Mouse (Mus musculus): ENCODE data around the gene Memo1. TPM values are rescaled to one million over a fixed set of nuclear protein-coding genes. Genes with fewer than 3 reads are reported as not detected.
"Not testable (repeated sequence)": the region's sequence is repeated elsewhere in the genome, so short reads cannot be mapped to it uniquely, and the experiment has no call there.

Memo1 gene
- total and polyA plus RNA-seq, 3 experiments: 47.7 to 133 (median 76.4) TPM

GRCm38 (mm10) chr17:74184739-74185138 is 110.6 kb downstream of the Memo1 start:
- no peaks in the 10 kb centered on the region for H3K79me2 ChIP-seq (replicated peaks; ENCODE audit: control insufficient read depth, extremely low read depth, insufficient read depth, poor library complexity, severe bottlenecking)
- peaks cover 0 to 20% of the 10 kb centered on the region in 2 experiments; a peak in 2 of 4 replicates for H3K4me1 ChIP-seq (ENCODE audit: control insufficient read depth in 1 of 2, insufficient read depth in 2 of 2)
- peaks cover 0 to 7% of the 10 kb centered on the region in 2 experiments for H3K36me3 ChIP-seq (replicated peaks in 1 of 2; ENCODE audit: control insufficient read depth in 1 of 2, insufficient read depth in 1 of 2, low read length in 1 of 2)
- no peak overlapping the region for H3K4me3 ChIP-seq (replicated peaks in 1 of 3; ENCODE audit: low read depth in 2 of 3, low read length in 2 of 3, poor library complexity in 1 of 3)
- H3K9me3 ChIP-seq (replicated peaks; ENCODE audit: low read length): no peaks in the 10 kb centered on the region
- H3K27ac ChIP-seq (ENCODE audit: insufficient read depth, low read depth): no peak overlapping the region
- no peak for DNase-seq (ENCODE audit: extremely low read depth)
- H3K27me3 ChIP-seq (replicated peaks): no peaks in the 10 kb centered on the region
- in situ Hi-C loops (cut with MboI; ENCODE audit: low pct_ligation_motif_present, low pct_unique_long_range_greater_than_20kb, low sequenced_read_pairs) (no loop called here), dilution Hi-C loops (cut with MboI; ENCODE audit: extremely low pct_ligation_motif_present, extremely low pct_unique_long_range_greater_than_20kb, low sequenced_read_pairs) (no loop called here)
- TF ChIP-seq ETS1 (conservative IDR thresholded peaks at IDR 0.05; ENCODE audit: low read depth, low read length) (no peak), POLR2A (IDR thresholded peaks at IDR 0.05; ENCODE audit: low read depth, low read length) (no peak), MYC (IDR thresholded peaks at IDR 0.05; ENCODE audit: low read depth, low read length) (no peak), ELF1 (IDR thresholded peaks at IDR 0.05; ENCODE audit: low read depth, low read length) (no peak), MAFK (IDR thresholded peaks at IDR 0.05; ENCODE audit: insufficient replicate concordance, low read length) (no peak), TCF12 (IDR thresholded peaks at IDR 0.05; ENCODE audit: low read depth, low read length) (no peak), USF2 (conservative IDR thresholded peaks at IDR 0.05; ENCODE audit: low read depth, low read length) (no peak), SIN3A (IDR thresholded peaks at IDR 0.05; ENCODE audit: low read length) (no peak), BHLHE40 (IDR thresholded peaks at IDR 0.05; ENCODE audit: low read depth, low read length) (no peak), E2F4 (IDR thresholded peaks at IDR 0.05; ENCODE audit: insufficient replicate concordance, low read depth, low read length) (no peak), HCFC1 (IDR thresholded peaks at IDR 0.05; ENCODE audit: low read depth, low read length) (no peak), SMC3 (IDR thresholded peaks at IDR 0.05; ENCODE audit: low read depth, low read length) (no peak), JUN (IDR thresholded peaks at IDR 0.05; ENCODE audit: insufficient read depth, low read depth, low read length) (no peak), MEF2A (IDR thresholded peaks at IDR 0.05; ENCODE audit: borderline replicate concordance, low read depth, low read length) (no peak), CTCF (conservative IDR thresholded peaks at IDR 0.05 in 1 of 2, IDR thresholded peaks at IDR 0.05 in 1 of 2; ENCODE audit: low read depth in 2 of 2, low read length in 2 of 2) (no peak), RAD21 (IDR thresholded peaks at IDR 0.05; ENCODE audit: low read depth, low read length) (no peak), ZMIZ1 (IDR thresholded peaks at IDR 0.05; ENCODE audit: low read depth, low read length) (no peak), PAX5 (IDR thresholded peaks at IDR 0.05; ENCODE audit: low read length) (no peak)
- no peak overlapping the region for H3K9ac ChIP-seq (ENCODE audit: insufficient read depth, low read depth)
- no peak overlapping the region for H3K4me2 ChIP-seq (ENCODE audit: insufficient read depth, low read depth, poor library complexity, severe bottlenecking)

GRCm38 (mm10) chr17:74180889-74181288 is 114.4 kb downstream of the Memo1 start:
- H3K4me2 ChIP-seq (ENCODE audit: insufficient read depth, low read depth, poor library complexity, severe bottlenecking): no peak overlapping the region
- H3K79me2 ChIP-seq (replicated peaks; ENCODE audit: control insufficient read depth, extremely low read depth, insufficient read depth, poor library complexity, severe bottlenecking): no peaks in the 10 kb centered on the region
- no peak overlapping the region for H3K27ac ChIP-seq (ENCODE audit: insufficient read depth, low read depth)
- dilution Hi-C loops (cut with MboI; ENCODE audit: extremely low pct_ligation_motif_present, extremely low pct_unique_long_range_greater_than_20kb, low sequenced_read_pairs): no loop called here
- in situ Hi-C loops (cut with MboI; ENCODE audit: low pct_ligation_motif_present, low pct_unique_long_range_greater_than_20kb, low sequenced_read_pairs): no loop called here
- H3K4me3 ChIP-seq (replicated peaks in 1 of 3; ENCODE audit: low read depth in 2 of 3, low read length in 2 of 3, poor library complexity in 1 of 3): no peak overlapping the region
- TF ChIP-seq MEF2A (IDR thresholded peaks at IDR 0.05; ENCODE audit: borderline replicate concordance, low read depth, low read length): no peak
- TF ChIP-seq RCOR1 (conservative IDR thresholded peaks at IDR 0.05; ENCODE audit: low read depth, low read length): no peak
- no peak for TF ChIP-seq CTCF (conservative IDR thresholded peaks at IDR 0.05 in 1 of 2, IDR thresholded peaks at IDR 0.05 in 1 of 2; ENCODE audit: low read depth in 2 of 2, low read length in 2 of 2)
- no peak for TF ChIP-seq ZKSCAN1 (IDR thresholded peaks at IDR 0.05; ENCODE audit: borderline replicate concordance, low read depth, low read length)
- TF ChIP-seq IRF4 (IDR thresholded peaks at IDR 0.05; ENCODE audit: low read depth, low read length): no peak
- no peak for TF ChIP-seq MAZ (IDR thresholded peaks at IDR 0.05; ENCODE audit: low read depth, low read length)
- no peak for TF ChIP-seq ZC3H11A (IDR thresholded peaks at IDR 0.05; ENCODE audit: low read depth, low read length)
- TF ChIP-seq MXI1 (IDR thresholded peaks at IDR 0.05; ENCODE audit: low read depth, low read length): no peak
- no peak for TF ChIP-seq NRF1 (IDR thresholded peaks at IDR 0.05; ENCODE audit: low read depth, low read length)
- no peaks in the 10 kb centered on the region for H3K36me3 ChIP-seq (replicated peaks in 1 of 2; ENCODE audit: control insufficient read depth in 1 of 2, insufficient read depth in 1 of 2, low read length in 1 of 2)
- no peaks in the 10 kb centered on the region for H3K9me3 ChIP-seq (replicated peaks; ENCODE audit: low read length)
- no peak for DNase-seq (ENCODE audit: extremely low read depth)
- no peaks in the 10 kb centered on the region for H3K27me3 ChIP-seq (replicated peaks)
- no peak overlapping the region for H3K9ac ChIP-seq (ENCODE audit: insufficient read depth, low read depth)
- no peaks in the 10 kb centered on the region for H3K4me1 ChIP-seq (ENCODE audit: control insufficient read depth in 1 of 2, insufficient read depth in 2 of 2)

- H3K4me3 ChIP-seq (replicated peaks in 1 of 3; ENCODE audit: low read depth in 2 of 3, low read length in 2 of 3, poor library complexity in 1 of 3); dilution Hi-C loops (cut with MboI; ENCODE audit: extremely low pct_ligation_motif_present, extremely low pct_unique_long_range_greater_than_20kb, low sequenced_read_pairs); H3K79me2 ChIP-seq (replicated peaks; ENCODE audit: control insufficient read depth, extremely low read depth, insufficient read depth, poor library complexity, severe bottlenecking); in situ Hi-C loops (cut with MboI; ENCODE audit: low pct_ligation_motif_present, low pct_unique_long_range_greater_than_20kb, low sequenced_read_pairs); H3K4me2 ChIP-seq (ENCODE audit: insufficient read depth, low read depth, poor library complexity, severe bottlenecking); H3K9me3 ChIP-seq (replicated peaks; ENCODE audit: low read length); H3K27me3 ChIP-seq (replicated peaks); H3K4me1 ChIP-seq (ENCODE audit: control insufficient read depth in 1 of 2, insufficient read depth in 2 of 2); DNase-seq (ENCODE audit: extremely low read depth); H3K9ac ChIP-seq (ENCODE audit: insufficient read depth, low read depth); H3K36me3 ChIP-seq (replicated peaks in 1 of 2; ENCODE audit: control insufficient read depth in 1 of 2, insufficient read depth in 1 of 2, low read length in 1 of 2); H3K27ac ChIP-seq (ENCODE audit: insufficient read depth, low read depth): not testable (repeated sequence)
Measured at GRCm38 (mm10) chr17:74179640-74180039, 115.7 kb downstream of the Memo1 start.

All from CH12.LX (cell line).